Mouse (Mus musculus): ENCODE measurements around the gene Adcy7.
A peak's percentile ranks its signal among the peaks of the same experiment; 100 is the strongest.

Adcy7 gene

GRCm38 (mm10) chr8:88330816-88331215 is 58.6 kb downstream of the Adcy7 start:
- DNase-seq (ENCODE audit: low read depth, low spot score), result no peak

- no peak for DNase-seq (ENCODE audit: low read depth, low spot score)
Observed at GRCm38 (mm10) chr8:88334384-88334783, 62.2 kb downstream of the Adcy7 start.

DNA sequence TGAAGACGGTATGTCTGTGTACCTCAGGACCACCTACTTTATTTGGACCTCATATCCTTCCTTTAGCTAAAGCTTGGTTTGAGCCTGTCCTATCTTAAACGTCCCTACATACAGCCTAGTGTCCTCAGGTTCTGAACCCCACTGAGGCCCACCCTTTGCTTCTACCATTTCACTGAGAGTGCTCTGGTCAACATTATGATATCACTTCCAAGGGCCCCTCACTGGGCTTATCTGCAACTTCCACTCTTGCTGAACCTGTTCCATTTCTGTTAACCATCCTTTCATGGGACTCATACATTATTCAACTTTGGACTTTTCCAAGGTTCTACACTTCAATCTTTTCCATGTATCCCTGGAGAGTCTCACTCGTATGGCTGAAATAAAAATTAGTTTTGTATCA is 62.8 kb downstream of the Adcy7 start:
- no peak for DNase-seq (ENCODE audit: low read depth, low spot score)

GRCm38 (mm10) chr8:88339221-88339620 is 67.0 kb downstream of the Adcy7 start:
- DNase-seq (ENCODE audit: low read depth, low spot score), result no peak

DNA sequence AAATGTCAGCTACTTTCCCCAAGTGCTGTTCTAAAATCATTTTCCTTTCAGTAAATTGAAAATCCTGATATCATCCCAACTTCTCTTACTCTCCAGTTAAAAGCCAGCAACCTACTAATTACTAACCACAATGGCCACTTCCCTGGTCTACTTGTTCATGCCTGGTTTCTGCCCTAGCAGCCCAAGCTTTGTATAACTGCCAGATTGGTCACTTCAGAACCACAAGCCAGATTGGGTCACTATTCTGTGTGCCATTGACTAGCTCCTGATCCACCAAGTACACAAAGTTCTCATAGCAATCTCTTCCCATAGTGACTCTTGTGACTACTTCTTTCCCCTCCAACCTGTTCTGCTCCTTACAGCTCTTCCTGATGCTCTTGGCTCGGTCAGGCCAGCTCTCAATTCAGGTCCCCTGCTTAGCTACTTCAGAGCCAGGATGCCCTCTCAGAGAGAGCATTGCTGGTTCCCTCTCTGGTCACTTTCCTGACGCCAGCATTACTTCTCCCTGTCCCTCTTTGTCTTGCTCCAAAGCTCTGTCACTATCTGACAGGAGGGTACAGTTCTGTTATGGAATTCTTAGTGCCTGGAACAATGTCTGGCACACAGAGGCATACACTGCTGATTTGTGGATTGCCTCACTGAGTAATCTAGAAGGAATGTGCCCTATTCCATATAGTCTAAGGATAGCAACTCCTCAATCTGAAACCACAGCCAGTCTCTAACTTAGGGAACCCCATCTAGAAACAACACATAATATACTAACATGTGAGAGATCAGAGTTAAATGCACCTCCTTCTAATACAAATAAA is 67.9 kb downstream of the Adcy7 start:
- DNase-seq (ENCODE audit: low read depth, low spot score), result no peak

- no peak for DNase-seq (ENCODE audit: low read depth, low spot score)
Observed at GRCm38 (mm10) chr8:88342026-88342425, 69.8 kb downstream of the Adcy7 start.

DNA sequence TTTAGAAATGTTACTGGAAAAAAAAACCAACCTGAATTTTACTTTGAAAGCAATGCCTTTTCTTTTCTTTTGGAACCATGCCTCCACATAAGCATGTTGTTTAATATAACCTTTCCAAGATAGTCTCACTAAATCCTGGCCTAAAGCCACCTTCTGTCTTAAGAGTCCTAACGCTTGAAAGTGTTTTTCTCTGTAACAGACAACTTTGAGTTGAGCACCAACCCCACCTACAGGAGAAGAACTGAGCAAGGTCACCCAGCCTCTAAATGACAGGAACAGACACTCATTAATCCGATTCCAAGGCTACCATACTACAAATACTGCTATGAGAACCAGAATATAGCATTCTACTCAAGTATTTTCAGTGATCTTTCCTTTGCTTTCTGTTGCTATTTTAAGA is 76.8 kb downstream of the Adcy7 start:
- DNase-seq (ENCODE audit: low read depth, low spot score), result no peak

DNA sequence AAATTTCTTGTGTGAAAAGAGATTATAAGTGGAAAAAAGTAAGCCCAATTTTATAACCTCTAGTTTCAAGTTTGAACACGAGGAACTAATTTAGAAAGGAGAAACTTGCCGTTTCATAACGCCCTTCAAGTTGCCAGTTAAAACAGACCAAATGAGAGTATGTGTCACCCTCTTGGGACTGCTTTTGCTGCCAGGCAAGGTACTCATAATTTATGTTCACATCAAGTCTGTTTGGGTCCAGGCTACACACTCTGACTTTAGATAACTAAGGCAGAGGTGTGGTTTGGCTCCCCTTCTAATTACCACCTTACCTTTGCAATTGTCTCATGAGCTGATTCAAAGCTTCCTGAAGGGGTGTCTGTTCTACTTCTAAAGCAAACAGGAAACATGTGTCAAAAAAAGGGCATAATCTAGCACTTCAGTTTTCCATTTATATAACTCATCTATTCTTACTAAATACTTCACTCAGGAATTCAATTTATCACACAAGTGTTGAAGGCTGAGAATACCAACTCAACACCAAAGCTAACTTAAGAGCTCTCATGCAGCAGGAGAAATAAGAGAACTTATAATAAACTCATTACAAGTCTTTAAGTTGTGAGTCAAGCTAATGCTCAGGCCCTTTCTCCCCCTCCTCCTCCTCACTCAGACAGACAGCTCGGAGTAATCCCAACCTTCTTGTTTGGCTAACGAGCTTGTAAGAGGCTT is 85.2 kb downstream of the Adcy7 start:
- no peak for DNase-seq (ENCODE audit: low read depth, low spot score)

GRCm38 (mm10) chr8:88357946-88358345 is 85.7 kb downstream of the Adcy7 start:
- DNase-seq (ENCODE audit: low read depth, low spot score), result no peak

GRCm38 (mm10) chr8:88359959-88360358 is 87.8 kb downstream of the Adcy7 start:
- DNase-seq (ENCODE audit: low read depth, low spot score), result no peak

GRCm38 (mm10) chr8:88361044-88361707 is 89.0 kb downstream of the Adcy7 start:
- no peak for DNase-seq (ENCODE audit: low read depth, low spot score)

DNA sequence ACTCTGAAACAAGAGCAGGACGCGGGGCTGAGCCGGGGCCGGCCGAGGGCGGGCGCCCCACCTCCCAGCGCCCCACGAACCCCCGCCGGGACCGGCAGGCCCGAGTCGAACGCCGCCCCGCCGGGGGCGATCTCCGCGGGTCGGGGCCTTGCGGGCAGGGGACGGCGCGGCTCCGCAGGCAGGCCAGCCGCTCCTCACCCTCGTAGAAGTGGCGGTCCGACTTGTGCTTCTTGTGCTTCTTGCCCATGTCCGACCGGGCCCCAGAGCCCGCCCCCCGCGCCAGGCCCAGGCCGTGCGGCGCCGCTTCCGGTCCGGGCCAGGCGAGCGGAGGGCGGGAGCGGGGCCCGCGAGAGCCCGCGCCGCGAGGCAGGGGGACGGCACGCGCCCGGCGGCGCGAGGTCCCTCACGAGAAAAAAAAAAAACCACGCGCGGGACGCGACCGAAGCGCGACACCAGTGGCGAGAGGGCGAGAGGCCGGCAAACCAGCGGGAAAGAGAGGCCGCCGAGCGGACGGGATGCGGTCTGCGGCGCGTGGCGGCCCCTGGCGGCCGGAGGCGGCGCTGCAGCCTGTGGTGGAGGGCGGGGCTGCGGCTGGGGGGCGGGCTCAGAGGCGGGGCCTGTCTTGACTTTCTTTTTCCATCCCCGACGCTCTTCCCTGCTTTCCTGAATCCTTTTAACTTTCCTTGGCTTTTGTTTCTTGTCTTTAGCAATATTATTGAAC is 89.7 kb downstream of the Adcy7 start, which contains the start of gene Brd7:
Gene Brd7 (minus strand): TSS at position 487 of the 721 bp plus-strand sequence.
- peak; percentile 64 for DNase-seq (ENCODE audit: low read depth, low spot score)

DNA sequence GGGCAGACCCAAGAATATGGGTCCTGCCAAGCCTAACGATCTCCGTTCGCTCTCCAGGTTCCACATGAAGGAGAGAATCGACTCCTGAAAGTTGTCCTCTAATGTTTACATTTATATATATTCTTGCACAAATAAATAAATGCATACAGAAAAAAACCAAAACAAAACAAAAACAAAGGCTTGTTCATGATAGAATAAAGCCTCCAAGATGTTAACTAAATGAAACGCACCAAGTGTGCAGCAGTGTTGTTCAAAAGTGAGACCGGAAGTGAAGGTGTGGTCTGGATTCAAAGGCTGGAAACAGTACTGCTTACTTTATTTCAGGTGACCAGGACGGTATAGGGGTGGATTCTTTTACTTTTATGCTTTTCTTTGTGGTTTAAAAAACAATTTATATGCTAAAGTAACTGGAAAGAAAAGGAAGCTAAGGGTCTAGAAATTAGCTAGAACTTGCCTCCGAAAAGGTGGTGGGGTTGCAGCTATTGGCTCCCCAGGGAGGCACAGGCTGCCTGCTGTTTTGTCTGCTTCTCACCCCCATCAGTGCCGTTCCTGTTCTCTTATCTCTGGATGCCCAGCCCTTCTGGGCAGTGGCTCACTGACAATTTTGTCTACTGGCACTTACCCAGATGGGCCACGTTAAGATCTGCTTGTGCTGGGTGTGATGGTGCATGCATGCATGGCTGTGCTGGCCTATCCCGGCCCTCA is 90.4 kb downstream of the Adcy7 start:
- no peak for DNase-seq (ENCODE audit: low read depth, low spot score)

GRCm38 (mm10) chr8:88369221-88369620 is 97.0 kb downstream of the Adcy7 start:
- DNase-seq (ENCODE audit: low read depth, low spot score), result no peak

GRCm38 (mm10) chr8:88369805-88370204 is 97.6 kb downstream of the Adcy7 start:
- no peak for DNase-seq (ENCODE audit: low read depth, low spot score)

GRCm38 (mm10) chr8:88371522-88371921 is 99.3 kb downstream of the Adcy7 start:
- no peak for DNase-seq (ENCODE audit: low read depth, low spot score)

GRCm38 (mm10) chr8:88376836-88377582 is 104.8 kb downstream of the Adcy7 start:
- peak; percentile 36 for DNase-seq (ENCODE audit: low read depth, low spot score)

All from forelimb bud, embryonic 11.5 days (tissue).